In genomic region chr15:5186293-5186675, GRCm38 (mm10) we compare ENCODE assay signal across 8 mouse cellular contexts. TPM values are rescaled to one million over a fixed set of nuclear protein-coding genes. Genes with fewer than 3 reads are reported as not detected.
A peak's percentile ranks its signal among the peaks of the same experiment; 100 is the strongest.
DNase-seq lines count a peak whose midpoint lies in the region; ATAC-seq and TF ChIP-seq lines count a peak whose summit lies in the region.

No protein-coding gene starts in this region.

- H3K27ac ChIP-seq in testis, adult 2 months (ENCODE audit: control insufficient read depth, insufficient read depth, low read depth, low read length), result peak overlapping the region; percentile 55; the same call in 1 of the 2 replicates
- no peak overlapping the region for H3K27ac ChIP-seq in limb, embryonic 15.5 days

- H3K4me2 ChIP-seq in limb, embryonic 15.5 days, result peak overlapping the region; percentile 67

- no peak for DNase-seq in frontal cortex, postnatal 14 days (ENCODE audit: low spot score in 2 of 2)
- DNase-seq in testis, postnatal 14 days (ENCODE audit: low spot score), result no peak
- peak; percentile 10 for DNase-seq in telencephalon, adult 2 months (ENCODE audit: low read depth, low spot score)
- no peak for DNase-seq in gastrocnemius, postnatal 36 days
- DNase-seq in kidney, postnatal 14 days, result no peak

- peak overlapping the region; percentile 90 for H3K4me3 ChIP-seq in testis, adult 2 months (ENCODE audit: control insufficient read depth, low read depth, low read length)
- H3K4me3 ChIP-seq in limb, embryonic 15.5 days, result peak overlapping the region; percentile 98

- no peak for TF ChIP-seq CTCF in testis, adult 2 months (IDR thresholded peaks at IDR 0.05; ENCODE audit: control insufficient read depth, insufficient read depth, insufficient replicate concordance, low read depth, low read length)

- H3K9ac ChIP-seq in limb, embryonic 15.5 days, result peak overlapping the region; percentile 89; the same call in 1 of the 2 replicates

- H3K36me3 ChIP-seq in testis, adult 2 months (ENCODE audit: control insufficient read depth, insufficient read depth, low read length), result peaks cover 2% of the 10 kb centered on the region; the same call in 1 of the 2 replicates
- H3K36me3 ChIP-seq in limb, embryonic 15.5 days, result peaks cover 19% of the 10 kb centered on the region

- TF ChIP-seq POLR2A in testis, adult 2 months (IDR thresholded peaks at IDR 0.05; ENCODE audit: control insufficient read depth, low read depth, low read length), result no peak

- peak; percentile 45 for ATAC-seq in frontal cortex, adult (ENCODE audit: low TSS enrichment)
- no peak for ATAC-seq in limb, embryonic 15.5 days (ENCODE audit: insufficient number of reproducible peaks, low FRiP score, low TSS enrichment, low read depth)

- H3K9me3 ChIP-seq in limb, embryonic 15.5 days, result no peaks in the 10 kb centered on the region

- H3K4me1 ChIP-seq in testis, adult 2 months (ENCODE audit: control insufficient read depth, insufficient read depth, low read length), result peaks cover 7% of the 10 kb centered on the region; the same call in 1 of the 2 replicates
- peaks cover 12% of the 10 kb centered on the region for H3K4me1 ChIP-seq in limb, embryonic 15.5 days

- intact Hi-C loops in gastrocnemius, postnatal 36 days (cut with DNase I), result no loop called here

- no peaks in the 10 kb centered on the region for H3K27me3 ChIP-seq in testis, adult 2 months (ENCODE audit: control insufficient read depth, insufficient read depth, low read length)
- no peaks in the 10 kb centered on the region for H3K27me3 ChIP-seq in limb, embryonic 15.5 days

- 27% methylated on average over 10 of the region's 10 CpGs for WGBS in limb, embryonic 15.5 days

RNA-seq across cellular contexts. Expression of gene Ttc33, which starts 1.0 kb away (rescaled TPM):
- 4.4 and 4.7 TPM in 2 replicates for polyA plus RNA-seq in testis, adult 2 months (2012; rRNA removed)
- polyA plus RNA-seq in limb, embryonic 15.5 days (2015; fragmentation: Nextera tagmentation; extraction: Ambion mirVana), result 34.8 and 37.8 TPM in 2 replicates
- 10 to 100 TPM; 43.7 to 48.9 TPM for total RNA-seq in gastrocnemius, postnatal 36 days (2021)

RNA-seq across cellular contexts. Expression of gene Prkaa1, which starts 42.6 kb away (rescaled TPM):
- 5.6 and 6.3 TPM in 2 replicates for polyA plus RNA-seq in testis, adult 2 months (2012; rRNA removed)
- 15.4 and 16.1 TPM in 2 replicates for polyA plus RNA-seq in limb, embryonic 15.5 days (2015; fragmentation: Nextera tagmentation; extraction: Ambion mirVana)
- 1 to 10 TPM; 9.0 to 9.4 TPM for total RNA-seq in gastrocnemius, postnatal 36 days (2021)

RNA-seq across cellular contexts. Expression of gene Ptger4, which starts 57.7 kb away (rescaled TPM):
- polyA plus RNA-seq in testis, adult 2 months (2012; rRNA removed), result 0.17 and 0.47 TPM in 2 replicates
- 5.0 and 5.6 TPM in 2 replicates for polyA plus RNA-seq in limb, embryonic 15.5 days (2015; fragmentation: Nextera tagmentation; extraction: Ambion mirVana)
- total RNA-seq in gastrocnemius, postnatal 36 days (2021), result 1 to 10 TPM; 1.1 to 2.2 TPM
